Mouse (Mus musculus): ENCODE measurements around the gene Fam83e. TPM values are rescaled to one million over a fixed set of nuclear protein-coding genes. Genes with fewer than 3 reads are reported as not detected.

Fam83e gene
- polyA plus RNA-seq, 1 experiment, result 117 TPM

DNA sequence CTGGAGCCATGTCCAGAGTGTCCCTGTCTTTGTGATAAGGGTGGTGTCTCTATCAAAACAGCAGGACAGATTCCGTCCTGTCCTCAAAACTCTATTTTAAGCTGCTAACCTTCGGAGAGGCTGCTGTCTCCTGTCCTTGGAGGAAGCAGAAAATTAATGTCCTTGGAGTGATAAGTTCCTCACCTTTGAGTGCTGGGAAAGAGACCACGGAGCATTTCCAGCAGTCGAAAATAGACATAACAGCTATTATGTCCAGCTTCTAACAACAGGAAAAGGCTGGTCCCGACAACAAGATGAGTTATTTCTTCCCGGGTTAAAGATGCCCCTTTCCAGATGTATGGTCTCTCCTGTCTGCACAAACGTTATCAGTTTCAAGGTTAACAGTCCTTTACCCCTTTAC, 54.2 kb downstream of the Fam83e start:
- no peak for DNase-seq (ENCODE audit: low read depth, low spot score)
- 80% methylated on average over 7 of the region's 7 CpGs for WGBS

Other genes with a start within 250 kb of the Fam83e start
- gene Tulp2, start 239.3 kb upstream of the Fam83e start, polyA plus RNA-seq (2012; rRNA removed), result 0.30 TPM in 1 of 2 replicates, not detected in the other
- gene Gm45808, start 234.4 kb upstream of the Fam83e start, polyA plus RNA-seq (2012; rRNA removed), result not detected in 2 replicates
- 0.45 and 1.4 TPM in 2 replicates for gene Dhdh, start 232.4 kb upstream of the Fam83e start, polyA plus RNA-seq (2012; rRNA removed)
- gene Nucb1, start 210.8 kb upstream of the Fam83e start, polyA plus RNA-seq (2012; rRNA removed), result 384 and 422 TPM in 2 replicates
- 14.8 and 18.4 TPM in 2 replicates for gene Ppp1r15a, start 194.9 kb upstream of the Fam83e start, polyA plus RNA-seq (2012; rRNA removed)
- 4.0 and 4.6 TPM in 2 replicates for gene Plekha4, start 194.9 kb upstream of the Fam83e start, polyA plus RNA-seq (2012; rRNA removed)
- 0.30 and 0.50 TPM in 2 replicates for gene Hsd17b14, start 166.3 kb upstream of the Fam83e start, polyA plus RNA-seq (2012; rRNA removed)
- 33.8 and 40.9 TPM in 2 replicates for gene Bcat2, start 151.1 kb upstream of the Fam83e start, polyA plus RNA-seq (2012; rRNA removed)
- 0.25 and 0.29 TPM in 2 replicates for gene Fgf21, start 105.7 kb upstream of the Fam83e start, polyA plus RNA-seq (2012; rRNA removed)
- gene Fut1, start 103.9 kb upstream of the Fam83e start, polyA plus RNA-seq (2012; rRNA removed), result 2.5 and 2.7 TPM in 2 replicates
- gene Izumo1, start 99.4 kb upstream of the Fam83e start, polyA plus RNA-seq (2012; rRNA removed), result 0.07 and 0.25 TPM in 2 replicates
- 5.0 and 5.3 TPM in 2 replicates for gene Rasip1, start 93.7 kb upstream of the Fam83e start, polyA plus RNA-seq (2012; rRNA removed)
- gene Mamstr, start 81.2 kb upstream of the Fam83e start, polyA plus RNA-seq (2012; rRNA removed), result 0.77 and 1.3 TPM in 2 replicates
- 11.6 and 64.5 TPM in 2 replicates for gene Fut2, start 54.8 kb upstream of the Fam83e start, polyA plus RNA-seq (2012; rRNA removed)
- gene Ntn5, start 37.2 kb upstream of the Fam83e start, polyA plus RNA-seq (2012; rRNA removed), result 0.92 and 4.4 TPM in 2 replicates
- 0.10 and 0.63 TPM in 2 replicates for gene Sec1, start 26.8 kb upstream of the Fam83e start, polyA plus RNA-seq (2012; rRNA removed)
- gene Car11, start 21.4 kb upstream of the Fam83e start, polyA plus RNA-seq (2012; rRNA removed), result 2.7 and 3.6 TPM in 2 replicates
- gene Dbp, start 16.1 kb upstream of the Fam83e start, polyA plus RNA-seq (2012; rRNA removed), result 6.4 and 7.9 TPM in 2 replicates
- 1,707 and 1,915 TPM in 2 replicates for gene Rpl18, start 5.8 kb upstream of the Fam83e start, polyA plus RNA-seq (2012; rRNA removed)
- 51.9 and 70.7 TPM in 2 replicates for gene Sphk2, start 3.2 kb upstream of the Fam83e start, polyA plus RNA-seq (2012; rRNA removed)
- gene Spaca4, start 4.6 kb downstream of the Fam83e start, polyA plus RNA-seq (2012; rRNA removed), result not detected in 2 replicates
- gene Lmtk3, start 62.5 kb downstream of the Fam83e start, polyA plus RNA-seq (2012; rRNA removed), result 0.73 and 2.1 TPM in 2 replicates
- 210 and 303 TPM in 2 replicates for gene Sult2b1, start 63.5 kb downstream of the Fam83e start, polyA plus RNA-seq (2012; rRNA removed)
- 39.6 and 49.1 TPM in 2 replicates for gene Cyth2, start 93.4 kb downstream of the Fam83e start, polyA plus RNA-seq (2012; rRNA removed)
- gene Kcnj14, start 103.6 kb downstream of the Fam83e start, polyA plus RNA-seq (2012; rRNA removed), result 0.33 and 0.48 TPM in 2 replicates
- 15.9 and 17.8 TPM in 2 replicates for gene Grwd1, start 109.7 kb downstream of the Fam83e start, polyA plus RNA-seq (2012; rRNA removed)
- gene Kdelr1, start 151.6 kb downstream of the Fam83e start, polyA plus RNA-seq (2012; rRNA removed), result 357 and 385 TPM in 2 replicates
- gene Grin2d, start 157.2 kb downstream of the Fam83e start, polyA plus RNA-seq (2012; rRNA removed), result 1.1 and 2.6 TPM in 2 replicates
- 0.26 and 0.41 TPM in 2 replicates for gene Syngr4, start 175.5 kb downstream of the Fam83e start, polyA plus RNA-seq (2012; rRNA removed)
- gene Tmem143, start 175.7 kb downstream of the Fam83e start, polyA plus RNA-seq (2012; rRNA removed), result 28.7 and 33.5 TPM in 2 replicates
- gene Emp3, start 200.2 kb downstream of the Fam83e start, polyA plus RNA-seq (2012; rRNA removed), result 66.0 and 74.3 TPM in 2 replicates
- gene Ccdc114, start 202.9 kb downstream of the Fam83e start, polyA plus RNA-seq (2012; rRNA removed), result 1.7 and 2.8 TPM in 2 replicates